Comparison of ENCODE assay signal across 17 mouse cellular contexts in the genomic region with DNA sequence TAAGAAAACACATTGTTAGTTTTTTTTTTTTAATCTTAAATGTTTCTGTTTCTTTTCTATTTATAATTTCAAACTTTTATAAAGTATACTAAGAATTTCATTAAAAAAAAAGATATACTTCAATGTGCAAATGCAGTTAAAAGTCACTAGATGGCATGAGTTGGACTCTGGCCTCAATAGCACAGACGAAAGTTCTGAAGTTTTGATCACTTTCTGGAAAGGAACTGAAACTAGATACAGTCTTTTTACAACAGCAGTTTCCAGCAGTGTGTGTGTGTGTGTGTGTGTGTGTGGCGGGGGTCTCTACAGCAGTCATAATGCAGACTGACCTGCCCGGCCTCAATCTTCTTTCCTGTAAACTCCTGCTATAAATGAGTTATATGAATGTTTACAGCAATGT. TPM values are rescaled to one million over a fixed set of nuclear protein-coding genes. Genes with fewer than 3 reads are reported as not detected.
A peak's percentile ranks its signal among the peaks of the same experiment; 100 is the strongest.
DNase-seq lines count a peak whose midpoint lies in the region; ATAC-seq and TF ChIP-seq lines count a peak whose summit lies in the region.
"Had no signal": no experiment of that assay in that cellular context is flagged by ENCODE, and none has a peak within 500 bp of the region (broad histone marks: within the 10 kb centered on the region; RNA-seq: fewer than 3 reads in every experiment).

No protein-coding gene starts in this region.

- peaks cover 9% of the 10 kb centered on the region; the same call in 1 of the 2 replicates for H3K36me3 ChIP-seq in hindbrain, postnatal 0 days (ENCODE audit: insufficient read depth, low read length)
- H3K36me3 ChIP-seq in hindbrain, embryonic 10.5 days: peaks cover 12% of the 10 kb centered on the region
- no peaks in the 10 kb centered on the region for H3K36me3 ChIP-seq in lung, postnatal 0 days (ENCODE audit: insufficient read depth, low read length)
- H3K36me3 ChIP-seq in splenic B cell, adult 2 months (ENCODE audit: control insufficient read depth, insufficient read depth, low read length, poor library complexity, severe bottlenecking): no peaks in the 10 kb centered on the region

- H3K4me3 ChIP-seq in hindbrain, postnatal 0 days (ENCODE audit: low read length): no peak overlapping the region
- H3K4me3 ChIP-seq in hindbrain, embryonic 10.5 days: no peak overlapping the region
- H3K4me3 ChIP-seq in lung, postnatal 0 days (ENCODE audit: low read depth, low read length): no peak overlapping the region
- H3K4me3 ChIP-seq: limb, embryonic 12.5 days; megakaryocyte, embryonic 14.5 days had no signal

- DNase-seq in hindbrain, postnatal 0 days (ENCODE audit: low spot score): peak; percentile 60
- no peak for DNase-seq in hindbrain, embryonic 10.5 days (ENCODE audit: low spot score)
- peak; percentile 30 for DNase-seq in lung, postnatal 0 days (ENCODE audit: low spot score)
- DNase-seq in lung, postnatal 4 days: no peak
- peak; percentile 58 for DNase-seq in adipocyte (ENCODE audit: low spot score)
- peak; percentile 35 for DNase-seq in splenic B cell, adult 2 months (ENCODE audit: low read depth, low spot score)
- no peak for DNase-seq in embryo, embryonic 10 days (ENCODE audit: low spot score)
- DNase-seq: adrenal gland, postnatal 25 days; cerebellum, postnatal 36 days; heart, postnatal 36 days; kidney, postnatal 25 days; layer of hippocampus, postnatal 36 days; lung, adult 18-20 months; right cerebral cortex, postnatal 14 days; thymus, adult 18-20 months had no signal

- no peak overlapping the region for H3K4me2 ChIP-seq in hindbrain, postnatal 0 days (ENCODE audit: low read depth, low read length)
- H3K4me2 ChIP-seq in lung, postnatal 0 days (replicated peaks; ENCODE audit: low read depth, low read length): no peak overlapping the region
- H3K4me2 ChIP-seq: limb, embryonic 12.5 days had no signal

- TF ChIP-seq CTCF in hindbrain, postnatal 0 days (IDR thresholded peaks at IDR 0.05; ENCODE audit: low read depth): peak; percentile 62
- peak; percentile 38; the same call in 1 of the 2 replicates for TF ChIP-seq CTCF in lung, postnatal 0 days (IDR thresholded peaks at IDR 0.05)

- H3K27me3 ChIP-seq in hindbrain, postnatal 0 days (ENCODE audit: insufficient read depth, low read length): no peaks in the 10 kb centered on the region
- H3K27me3 ChIP-seq in hindbrain, embryonic 10.5 days (ENCODE audit: insufficient read depth, poor library complexity, severe bottlenecking): no peaks in the 10 kb centered on the region
- H3K27me3 ChIP-seq in lung, postnatal 0 days (replicated peaks; ENCODE audit: insufficient read depth, low read length): no peaks in the 10 kb centered on the region
- no peaks in the 10 kb centered on the region for H3K27me3 ChIP-seq in splenic B cell, adult 2 months (ENCODE audit: control insufficient read depth, insufficient read depth, low read length, poor library complexity, severe bottlenecking)
- H3K27me3 ChIP-seq: limb, embryonic 12.5 days; megakaryocyte, embryonic 14.5 days had no signal

- H3K9ac ChIP-seq in hindbrain, postnatal 0 days (replicated peaks; ENCODE audit: low read length): no peak overlapping the region
- no peak overlapping the region for H3K9ac ChIP-seq in lung, postnatal 0 days (replicated peaks; ENCODE audit: low read depth)
- H3K9ac ChIP-seq: limb, embryonic 12.5 days had no signal

- no peak for TF ChIP-seq EP300 in lung, postnatal 0 days (IDR thresholded peaks at IDR 0.05)

- H3K9me3 ChIP-seq in hindbrain, postnatal 0 days (ENCODE audit: low read length): no peaks in the 10 kb centered on the region
- no peaks in the 10 kb centered on the region for H3K9me3 ChIP-seq in hindbrain, embryonic 10.5 days
- no peaks in the 10 kb centered on the region for H3K9me3 ChIP-seq in lung, postnatal 0 days (ENCODE audit: low read length)
- H3K9me3 ChIP-seq: limb, embryonic 12.5 days; megakaryocyte, embryonic 14.5 days had no signal

- H3K4me1 ChIP-seq in hindbrain, postnatal 0 days (ENCODE audit: insufficient read depth, low read length): no peaks in the 10 kb centered on the region
- H3K4me1 ChIP-seq in hindbrain, embryonic 10.5 days (replicated peaks): no peaks in the 10 kb centered on the region
- no peaks in the 10 kb centered on the region for H3K4me1 ChIP-seq in lung, postnatal 0 days (ENCODE audit: insufficient read depth, low read depth, low read length)
- H3K4me1 ChIP-seq: limb, embryonic 12.5 days; megakaryocyte, embryonic 14.5 days had no signal

- WGBS in hindbrain, postnatal 0 days: 63% methylated on average over 3 of the region's 3 CpGs
- 76% methylated on average over 3 of the region's 3 CpGs for WGBS in hindbrain, embryonic 10.5 days
- WGBS in lung, postnatal 0 days: 44% methylated on average over 3 of the region's 3 CpGs

- no peak for ATAC-seq in hindbrain, postnatal 0 days
- no peak for ATAC-seq in lung, postnatal 0 days

- no peak overlapping the region for H3K27ac ChIP-seq in hindbrain, postnatal 0 days
- no peak overlapping the region for H3K27ac ChIP-seq in hindbrain, embryonic 10.5 days
- H3K27ac ChIP-seq in lung, postnatal 0 days (ENCODE audit: low read length): no peak overlapping the region
- H3K27ac ChIP-seq: limb, embryonic 12.5 days had no signal

RNA-seq across cellular contexts. Expression of a gene that starts 9.9 kb away (rescaled TPM):
- total RNA-seq in hindbrain, postnatal 0 days (2014; rRNA removed): 10.4 and 15.0 TPM in 2 replicates
- 66.2 and 67.4 TPM in 2 replicates for polyA plus RNA-seq in hindbrain, postnatal 0 days (2015; fragmentation: Nextera tagmentation; extraction: Ambion mirVana)
- polyA plus RNA-seq in hindbrain, embryonic 10.5 days (2016; fragmentation: Nextera tagmentation; extraction: Ambion mirVana): 53.3 and 57.5 TPM in 2 replicates
- polyA plus RNA-seq in lung, postnatal 0 days (2015; fragmentation: Nextera tagmentation; extraction: Ambion mirVana): 19.9 and 23.1 TPM in 2 replicates

RNA-seq across cellular contexts. Expression of a gene that starts 56.8 kb away (rescaled TPM):
- total RNA-seq in hindbrain, postnatal 0 days (2014; rRNA removed): 28.8 and 31.3 TPM in 2 replicates
- 31.7 and 37.9 TPM in 2 replicates for polyA plus RNA-seq in hindbrain, postnatal 0 days (2015; fragmentation: Nextera tagmentation; extraction: Ambion mirVana)
- 4.3 and 9.1 TPM in 2 replicates for polyA plus RNA-seq in hindbrain, embryonic 10.5 days (2016; fragmentation: Nextera tagmentation; extraction: Ambion mirVana)
- 0.95 and 1.2 TPM in 2 replicates for polyA plus RNA-seq in lung, postnatal 0 days (2015; fragmentation: Nextera tagmentation; extraction: Ambion mirVana)

RNA-seq across cellular contexts. Expression of a gene that starts 58.5 kb away (rescaled TPM):
- 5.4 and 12.4 TPM in 2 replicates for total RNA-seq in hindbrain, postnatal 0 days (2014; rRNA removed)
- polyA plus RNA-seq in hindbrain, postnatal 0 days (2015; fragmentation: Nextera tagmentation; extraction: Ambion mirVana): 1.0 and 1.4 TPM in 2 replicates
- 1.1 and 1.9 TPM in 2 replicates for polyA plus RNA-seq in hindbrain, embryonic 10.5 days (2016; fragmentation: Nextera tagmentation; extraction: Ambion mirVana)
- 0.49 and 0.58 TPM in 2 replicates for polyA plus RNA-seq in lung, postnatal 0 days (2015; fragmentation: Nextera tagmentation; extraction: Ambion mirVana)

Comparison
In these comparisons a context has a peak if more than half of its experiments do, and no peak if none do; other contexts are left out.
1. DNase-seq: peak in hindbrain, postnatal 0 days (single experiment), lung, postnatal 0 days (single experiment), adipocyte (single experiment) and splenic B cell, adult 2 months (single experiment); none in hindbrain, embryonic 10.5 days (single experiment), lung, postnatal 4 days (0 of 2) and embryo, embryonic 10 days (single experiment).